Comparison of ENCODE assay signal across 8 mouse cellular contexts in the genomic region with DNA sequence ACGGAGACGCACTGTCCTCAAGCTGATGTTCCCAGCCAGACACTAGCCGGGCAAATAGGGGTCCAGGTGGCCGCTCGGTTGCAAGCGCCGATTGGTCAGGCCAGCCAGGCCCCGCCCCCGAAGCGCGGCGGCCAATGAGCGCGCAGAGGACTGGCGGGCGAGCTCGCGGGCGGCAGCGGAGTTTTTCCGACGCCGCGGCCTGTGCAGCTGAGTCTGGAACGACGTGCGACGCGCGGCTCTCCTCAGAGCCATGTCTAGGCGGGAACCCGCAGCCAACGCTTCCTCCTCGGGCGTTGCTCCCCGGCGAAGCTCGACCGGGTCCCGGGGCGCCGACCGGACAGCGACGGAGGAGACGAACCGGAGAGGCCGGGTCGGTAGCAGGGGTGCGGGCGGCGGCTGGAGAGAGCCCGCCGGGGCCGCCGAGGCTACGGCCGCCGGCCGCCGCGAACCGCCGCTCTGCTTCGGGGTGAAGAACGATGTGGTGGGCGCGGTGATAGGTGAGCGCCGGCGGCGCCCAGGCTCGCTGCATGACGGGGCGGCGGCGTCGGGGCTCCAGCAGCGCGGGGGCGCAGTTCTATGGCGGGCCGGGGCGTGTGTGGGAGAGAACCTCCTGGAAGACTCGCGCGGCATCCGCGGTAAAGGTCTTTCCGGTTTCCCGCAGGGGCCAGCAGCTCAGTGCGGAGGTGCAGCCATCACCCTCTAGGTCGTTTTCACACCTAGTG. TPM values are rescaled to one million over a fixed set of nuclear protein-coding genes. Genes with fewer than 3 reads are reported as not detected.
DNase-seq lines count a peak whose midpoint lies in the region; ATAC-seq and TF ChIP-seq lines count a peak whose summit lies in the region.
"Had no signal": no experiment of that assay in that cellular context is flagged by ENCODE, and none has a peak within 500 bp of the region (broad histone marks: within the 10 kb centered on the region; RNA-seq: fewer than 3 reads in every experiment).

A gene (plus strand): TSS at position 148 of the 722 bp plus-strand sequence.

- H3K4me2 ChIP-seq in intestine, postnatal 0 days (replicated peaks; ENCODE audit: low read depth): peak within 1 kb of the TSS; percentile 66
- peak within 1 kb of the TSS; percentile 72 for H3K4me2 ChIP-seq in midbrain, embryonic 16.5 days (ENCODE audit: low read length)

- peak within 1 kb of the TSS; percentile 41 for H3K4me3 ChIP-seq in intestine, postnatal 0 days (ENCODE audit: low read depth, low read length)
- peak within 1 kb of the TSS; percentile 55 for H3K4me3 ChIP-seq in midbrain, embryonic 16.5 days (ENCODE audit: low read depth, low read length)

- no peaks in the 10 kb centered on the region; the same call in 1 of the 2 replicates for H3K4me1 ChIP-seq in intestine, postnatal 0 days (replicated peaks; ENCODE audit: control insufficient read depth, insufficient read depth, low read length)
- H3K4me1 ChIP-seq in midbrain, embryonic 16.5 days (ENCODE audit: control insufficient read depth, insufficient read depth, low read length): peaks cover 7% of the 10 kb centered on the region; the same call in 1 of the 2 replicates

- 2% methylated on average over 92 of the region's 93 CpGs for WGBS in intestine, postnatal 0 days
- WGBS in midbrain, embryonic 16.5 days: 4% methylated on average over 65 of the region's 93 CpGs

- no peaks in the 10 kb centered on the region for H3K9me3 ChIP-seq in intestine, postnatal 0 days (ENCODE audit: control insufficient read depth)
- no peaks in the 10 kb centered on the region for H3K9me3 ChIP-seq in midbrain, embryonic 16.5 days (replicated peaks; ENCODE audit: control insufficient read depth, low read length, poor library complexity, severe bottlenecking)

- peak; percentile 82 for DNase-seq in MEL-GATA-1-ER (ENCODE audit: extremely low read depth, low read depth)
- peak; percentile 7 to 12 for DNase-seq in heart, adult 18-20 months
- peak; percentile 61 for DNase-seq in liver
- DNase-seq in spleen, postnatal 4 days (ENCODE audit: low spot score in 2 of 2): peak; percentile 15 to 64

- no peak within 1 kb of the TSS for H3K9ac ChIP-seq in intestine, postnatal 0 days (ENCODE audit: low read depth, low read length)
- peak within 1 kb of the TSS; percentile 55 for H3K9ac ChIP-seq in midbrain, embryonic 16.5 days (ENCODE audit: low read depth, low read length)

- H3K36me3 ChIP-seq in intestine, postnatal 0 days (ENCODE audit: control insufficient read depth, insufficient read depth): no peaks in the 10 kb centered on the region
- H3K36me3 ChIP-seq in midbrain, embryonic 16.5 days (ENCODE audit: control insufficient read depth, insufficient read depth, low read length): no peaks in the 10 kb centered on the region

- peaks cover 40% of the 10 kb centered on the region for H3K27me3 ChIP-seq in intestine, postnatal 0 days (replicated peaks; ENCODE audit: control insufficient read depth, insufficient read depth, low read length)
- H3K27me3 ChIP-seq in midbrain, embryonic 16.5 days (ENCODE audit: control insufficient read depth, insufficient read depth, low read depth, low read length): peaks cover 47% of the 10 kb centered on the region

- H3K27ac ChIP-seq in intestine, postnatal 0 days (ENCODE audit: low read depth, low read length): no peak within 1 kb of the TSS
- H3K27ac ChIP-seq in midbrain, embryonic 16.5 days (ENCODE audit: low read length): no peak within 1 kb of the TSS

- ATAC-seq in common myeloid progenitor, adult 5-6 weeks (replicated peaks; ENCODE audit: low read depth, poor library complexity, severe bottlenecking): peak; percentile 67
- peak; percentile 61 for ATAC-seq in intestine, postnatal 0 days
- peak; percentile 98 for ATAC-seq in midbrain, embryonic 16.5 days

- no peak for TF ChIP-seq CTCF in intestine, postnatal 0 days (IDR thresholded peaks at IDR 0.05; ENCODE audit: low read depth)

RNA-seq across cellular contexts. Expression of the gene that starts here (rescaled TPM):
- total RNA-seq in common myeloid progenitor, adult 5-6 weeks (2017): 0.37 and 0.82 TPM in 2 replicates
- not detected for total RNA-seq in heart, adult 18-20 months (2021)
- 0.05 and 0.10 TPM in 2 replicates for polyA plus RNA-seq in intestine, postnatal 0 days (2015; fragmentation: Nextera tagmentation; extraction: Ambion mirVana)
- polyA plus RNA-seq in midbrain, embryonic 16.5 days (2015; fragmentation: Nextera tagmentation; extraction: Ambion mirVana): 0.36 and 0.57 TPM in 2 replicates
- total RNA-seq: gastrocnemius, adult 8-10 months had no signal

Comparison
In these comparisons a context has a peak if more than half of its experiments do, and no peak if none do; other contexts are left out.
1. Peak in ATAC-seq in common myeloid progenitor, adult 5-6 weeks; RNA of the gene not detected or under 1 TPM.
2. Peak in DNase-seq in heart, adult 18-20 months; RNA of the gene not detected or under 1 TPM.
3. Peak in ATAC-seq, H3K4me3 ChIP-seq and H3K4me2 ChIP-seq in intestine, postnatal 0 days; RNA of the gene not detected or under 1 TPM.
4. Peak in ATAC-seq, H3K4me3 ChIP-seq, H3K9ac ChIP-seq and H3K4me2 ChIP-seq in midbrain, embryonic 16.5 days; RNA of the gene not detected or under 1 TPM.
5. DNase-seq: peak in every context shown above with its lines; median percentile 82 in MEL-GATA-1-ER; 61 in liver; 40 in spleen, postnatal 4 days; 10 in heart, adult 18-20 months.